Mouse (Mus musculus): ENCODE results near the gene Znrf3. TPM values are rescaled to one million over a fixed set of nuclear protein-coding genes. Genes with fewer than 3 reads are reported as not detected.

Gene Znrf3
- polyA plus RNA-seq, 1 experiment from 2014 or later, result 17.6 TPM

DNA sequence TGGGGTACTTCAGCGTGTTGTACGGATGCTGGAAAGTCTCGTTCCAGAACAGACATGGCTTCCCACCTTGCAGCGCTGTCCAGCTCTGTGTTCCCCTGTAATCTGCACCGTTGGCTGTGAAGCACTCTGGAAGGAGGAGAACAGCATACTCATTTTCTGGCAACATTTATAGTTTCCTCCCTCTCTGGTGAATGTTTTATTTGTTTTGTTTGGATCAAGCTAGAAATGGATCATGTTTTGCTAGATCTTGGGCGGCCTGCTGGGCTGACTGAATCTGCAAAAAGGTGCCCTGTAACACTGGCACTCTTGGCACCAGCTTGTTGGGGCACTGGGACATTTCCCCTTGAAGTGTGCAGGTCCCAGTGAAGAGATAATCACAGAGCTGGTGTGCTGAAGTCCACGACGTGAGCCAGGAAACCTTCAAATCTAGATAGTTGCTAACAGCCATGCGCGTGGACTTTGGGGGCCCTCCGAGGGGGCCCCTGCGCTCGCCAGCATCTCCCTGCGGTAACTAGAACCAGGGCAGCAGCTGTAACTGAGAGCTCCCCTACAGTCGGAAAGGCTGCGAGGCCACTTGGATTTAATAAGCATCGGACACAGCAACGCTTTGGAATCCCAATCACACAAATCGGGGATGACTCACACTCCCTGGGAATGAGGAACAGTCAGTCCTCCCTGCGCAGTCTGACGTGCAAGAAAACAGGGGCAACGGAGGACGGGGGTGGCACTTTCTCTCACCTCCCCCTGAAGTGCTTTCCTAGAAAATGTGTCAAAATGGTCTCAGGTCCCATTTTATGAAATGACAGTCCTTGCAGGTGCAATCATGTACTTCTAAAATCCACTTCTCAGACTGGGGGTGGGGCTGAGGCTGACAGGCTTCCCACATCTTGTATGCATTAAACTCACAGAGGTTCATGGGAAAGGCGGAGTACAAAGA is 200.6 kb downstream of the Znrf3 start:
- H3K9ac ChIP-seq, result peak overlapping the region; percentile 54; the same call in 1 of the 2 replicates
- 21% methylated on average over 24 of the region's 24 CpGs for WGBS
- peaks cover 18% of the 10 kb centered on the region for H3K36me3 ChIP-seq
- H3K4me2 ChIP-seq, result peak overlapping the region; percentile 60
- H3K27ac ChIP-seq, result peak overlapping the region; percentile 93
- H3K4me1 ChIP-seq, result peaks cover 62% of the 10 kb centered on the region
- peak overlapping the region; percentile 23 for H3K4me3 ChIP-seq
- H3K9me3 ChIP-seq, result no peaks in the 10 kb centered on the region
- no peak; the same call in 1 of the 2 replicates for ATAC-seq (ENCODE audit: insufficient number of reproducible peaks, insufficient read depth, low FRiP score, low TSS enrichment, low read depth)
- no peaks in the 10 kb centered on the region for H3K27me3 ChIP-seq

DNA sequence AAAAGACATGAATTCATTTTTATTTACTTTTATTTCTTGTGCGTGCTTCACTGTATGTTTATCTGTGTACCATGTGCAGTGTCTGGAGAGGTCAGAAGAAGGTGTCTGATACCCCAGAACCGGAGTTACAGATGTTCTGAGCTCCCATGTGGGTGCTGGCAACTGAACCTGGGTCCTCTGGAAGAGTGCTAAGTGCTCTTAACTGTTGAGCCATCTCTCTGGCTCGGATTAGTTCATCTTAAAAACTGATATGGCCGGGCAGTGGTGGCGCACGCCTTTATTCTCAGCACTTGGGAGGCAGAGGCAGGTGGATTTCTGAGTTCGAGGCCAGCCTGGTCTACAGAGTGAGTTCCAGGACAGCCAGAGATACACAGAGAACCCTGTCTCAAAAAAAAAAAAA is 201.4 kb downstream of the Znrf3 start:
- 94% methylated on average over 7 of the region's 7 CpGs for WGBS
- Histone ChIP-seq H3K9me3 (no peaks in the 10 kb centered on the region), H3K9ac (no peak overlapping the region), H3K4me2 (peak overlapping the region; percentile 60; the same call in 1 of the 2 replicates), H3K27ac (peak overlapping the region; percentile 93), H3K36me3 (peaks cover 21% of the 10 kb centered on the region), H3K4me1 (peaks cover 61% of the 10 kb centered on the region), H3K4me3 (no peak overlapping the region), H3K27me3 (no peaks in the 10 kb centered on the region)
- no peak for ATAC-seq (ENCODE audit: insufficient number of reproducible peaks, insufficient read depth, low FRiP score, low TSS enrichment, low read depth)

DNA sequence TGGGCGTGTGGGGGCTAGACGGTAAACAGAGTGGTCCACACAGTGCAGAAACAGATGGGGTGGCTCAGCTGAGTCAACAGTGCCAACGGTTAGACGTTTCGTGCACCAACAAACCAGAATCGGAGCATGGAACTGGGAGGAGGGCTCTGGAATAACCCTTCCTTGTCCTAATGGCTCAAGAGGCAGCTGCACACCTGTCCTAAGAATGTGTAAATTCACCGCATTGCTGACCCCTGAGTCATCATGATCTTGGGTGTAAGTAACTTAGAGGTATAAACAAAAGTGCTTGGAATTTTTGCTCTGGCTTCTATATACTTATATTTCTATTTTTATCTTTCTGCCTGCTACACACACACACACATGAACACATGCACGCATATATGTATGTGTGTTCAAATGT is 202.5 kb downstream of the Znrf3 start:
- 83% methylated on average over 8 of the region's 8 CpGs for WGBS
- Histone ChIP-seq H3K4me3 (no peak overlapping the region), H3K9me3 (no peaks in the 10 kb centered on the region), H3K4me1 (peaks cover 57% of the 10 kb centered on the region), H3K36me3 (peaks cover 31% of the 10 kb centered on the region), H3K27ac (no peak overlapping the region), H3K4me2 (no peak overlapping the region), H3K9ac (no peak overlapping the region), H3K27me3 (no peaks in the 10 kb centered on the region)
- ATAC-seq (ENCODE audit: insufficient number of reproducible peaks, insufficient read depth, low FRiP score, low TSS enrichment, low read depth), result no peak

DNA sequence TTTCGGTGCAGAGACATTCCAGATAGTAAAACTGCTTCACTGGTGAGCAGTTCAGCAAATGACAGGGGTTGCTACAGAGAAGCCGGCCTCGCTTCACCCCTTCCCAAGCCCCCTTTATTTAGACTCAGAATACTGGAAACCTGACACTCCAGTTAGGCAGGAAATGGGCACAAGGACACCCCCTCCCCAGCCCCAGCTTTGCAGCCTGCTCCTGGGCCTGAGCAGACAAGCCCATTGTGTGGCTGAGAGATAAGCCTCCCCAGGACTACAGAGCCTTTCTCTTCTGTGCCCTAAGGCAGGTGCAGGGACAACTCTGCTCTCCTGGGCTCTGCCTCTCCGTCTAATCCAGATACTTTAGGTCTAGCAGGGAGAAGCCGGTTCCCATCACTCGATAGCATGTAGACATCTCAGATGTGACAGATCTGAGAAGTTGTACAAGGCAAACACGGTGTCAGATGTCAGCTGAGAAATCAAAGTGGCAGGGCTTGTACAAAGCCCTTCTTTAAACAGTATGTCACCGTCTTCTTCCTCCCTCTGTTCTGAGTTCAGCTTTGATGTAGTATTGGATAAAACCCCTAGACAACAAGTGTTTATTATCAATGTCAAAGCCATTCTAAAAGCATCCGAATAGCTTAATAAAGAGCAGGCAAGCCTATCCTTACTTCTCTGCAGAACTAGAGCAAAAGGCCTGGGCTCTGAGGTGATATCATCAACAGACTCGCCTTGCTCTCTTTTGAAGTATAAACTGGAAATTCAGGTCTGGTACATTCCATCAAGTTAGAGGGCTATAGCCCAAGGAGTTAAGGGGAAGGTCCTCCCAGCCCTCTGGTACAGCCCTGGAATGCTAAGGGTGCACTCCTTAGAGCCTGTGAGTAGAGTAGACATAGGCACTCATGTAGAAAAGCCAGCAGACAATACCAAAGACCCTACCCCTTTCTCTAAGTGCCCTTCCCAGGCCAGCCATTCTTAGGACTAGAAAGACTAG is 204.6 kb downstream of the Znrf3 start:
- Histone ChIP-seq H3K4me1 (peaks cover 56% of the 10 kb centered on the region), H3K4me2 (peak overlapping the region; percentile 17), H3K9ac (0 out of 2 replicates have a peak overlapping the region, but pooled peaks have one; percentile 1), H3K27ac (peak overlapping the region; percentile 74), H3K36me3 (peaks cover 35% of the 10 kb centered on the region), H3K27me3 (no peaks in the 10 kb centered on the region), H3K4me3 (no peak overlapping the region), H3K9me3 (no peaks in the 10 kb centered on the region)
- ATAC-seq (ENCODE audit: insufficient number of reproducible peaks, insufficient read depth, low FRiP score, low TSS enrichment, low read depth), result peak; percentile 77; the same call in 1 of the 2 replicates
- WGBS, result 5% methylated on average over 10 of the region's 10 CpGs

Other genes starting within 250 kb of the Znrf3 start
- gene Kremen1, start 183.3 kb downstream of the Znrf3 start, polyA plus RNA-seq (2015; fragmentation: Nextera tagmentation; extraction: Ambion mirVana), result 23.8 and 25.1 TPM in 2 replicates
- gene Xbp1, start 75.8 kb upstream of the Znrf3 start, polyA plus RNA-seq (2015; fragmentation: Nextera tagmentation; extraction: Ambion mirVana), result 141 and 151 TPM in 2 replicates
- gene Ccdc117, start 97.3 kb upstream of the Znrf3 start, polyA plus RNA-seq (2015; fragmentation: Nextera tagmentation; extraction: Ambion mirVana), result 18.7 and 19.2 TPM in 2 replicates
- gene Ankrd36, start 124.8 kb upstream of the Znrf3 start, polyA plus RNA-seq (2015; fragmentation: Nextera tagmentation; extraction: Ambion mirVana), result not detected in 2 replicates